Mouse (Mus musculus) spleen, postnatal 10 days (tissue): ENCODE measurements at regions not wholly inside any gene's neighbourhood (a gene's known extent, or its start where the extent isn't known, plus 50 kb on each side); places are given as distances from the start of the nearest gene placed in this dataset.
A peak's percentile ranks its signal among the peaks of the same experiment; 100 is the strongest.

Experiments used
- DNase-seq, 2 experiments: peaks; one replicate each; pipeline ENCODE4 v3.0.0; 2021 to 2022; ENCODE audit warnings: low spot score in 2 of 2

- no peak for DNase-seq
Measured at GRCm38 (mm10) chr4:87386835-87387234, 156.6 kb upstream of the Slc24a2 start.

DNA sequence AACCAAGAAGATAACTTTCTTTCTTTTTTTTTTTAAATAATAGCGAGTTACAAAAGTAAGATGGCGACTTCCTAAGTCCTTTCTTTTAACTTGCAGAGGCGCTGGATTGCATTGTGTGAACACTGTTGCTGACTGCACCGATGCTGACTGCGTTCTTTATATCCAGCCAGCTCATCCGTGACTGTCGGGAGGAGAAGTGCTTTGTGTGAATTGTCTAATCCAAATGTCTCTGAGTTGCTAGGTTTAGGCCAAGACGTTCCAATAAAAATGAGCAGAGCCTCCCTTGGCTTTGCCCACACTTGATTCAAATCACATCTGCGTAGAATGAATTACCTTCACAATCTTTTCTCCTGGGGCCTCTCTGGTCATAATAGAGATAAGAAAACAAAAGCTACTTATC, 156.0 kb upstream of the Slc24a2 start:
- no peak for DNase-seq

DNA sequence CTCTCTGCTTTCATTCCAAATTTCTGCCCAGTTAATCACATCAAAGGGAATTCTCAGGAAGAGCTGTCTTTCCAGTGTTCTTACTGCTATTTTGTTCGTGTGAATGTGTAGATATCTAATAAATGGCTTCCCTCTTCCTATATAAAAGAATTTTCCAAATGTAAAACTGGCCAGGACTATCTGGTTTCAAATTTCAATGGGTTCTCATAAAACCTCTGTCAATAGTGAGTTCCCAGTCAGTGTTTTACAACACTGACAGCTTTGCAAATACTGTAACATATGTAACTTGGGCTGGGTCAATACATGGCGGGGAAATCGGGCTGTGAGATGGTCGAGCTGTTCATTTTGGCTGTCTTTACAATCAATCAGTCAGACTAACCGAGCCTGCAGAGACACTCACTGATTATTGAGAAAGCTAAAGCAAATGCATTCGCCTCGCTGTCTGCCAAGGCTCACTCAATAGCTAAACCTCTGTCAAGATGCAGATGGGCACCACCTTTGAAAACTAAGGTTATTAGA, 155.0 kb upstream of the Slc24a2 start:
- DNase-seq: no peak

DNA sequence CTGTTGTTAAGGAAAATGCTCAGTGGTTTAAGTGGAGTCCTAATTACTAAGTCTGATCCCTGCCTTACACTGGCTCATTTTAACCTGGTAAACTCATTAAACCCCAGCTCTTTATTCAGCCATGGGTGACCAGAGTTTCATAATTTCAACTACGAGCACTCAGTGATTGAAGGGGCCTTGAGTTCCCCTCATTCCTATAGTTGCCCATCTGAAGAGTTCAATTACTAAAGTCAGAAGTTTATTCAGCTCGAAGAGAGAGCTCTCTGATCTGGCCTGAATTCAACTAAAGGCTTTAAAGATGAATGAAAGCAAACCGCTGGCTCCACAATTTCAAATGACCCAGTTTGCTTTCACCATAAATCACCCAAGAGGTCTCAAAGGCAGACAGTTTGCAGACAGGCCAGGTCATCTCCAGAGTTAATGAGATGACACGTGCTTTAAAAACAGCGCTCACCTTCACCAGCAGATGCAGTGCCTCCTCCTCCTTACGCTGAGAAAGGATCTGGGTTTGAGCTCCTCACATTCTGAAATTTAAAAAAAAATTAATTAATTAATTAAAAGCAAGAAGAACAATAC, 154.3 kb upstream of the Slc24a2 start:
- no peak for DNase-seq

GRCm38 (mm10) chr4:87380716-87381115, 150.4 kb upstream of the Slc24a2 start:
- DNase-seq: no peak

DNA sequence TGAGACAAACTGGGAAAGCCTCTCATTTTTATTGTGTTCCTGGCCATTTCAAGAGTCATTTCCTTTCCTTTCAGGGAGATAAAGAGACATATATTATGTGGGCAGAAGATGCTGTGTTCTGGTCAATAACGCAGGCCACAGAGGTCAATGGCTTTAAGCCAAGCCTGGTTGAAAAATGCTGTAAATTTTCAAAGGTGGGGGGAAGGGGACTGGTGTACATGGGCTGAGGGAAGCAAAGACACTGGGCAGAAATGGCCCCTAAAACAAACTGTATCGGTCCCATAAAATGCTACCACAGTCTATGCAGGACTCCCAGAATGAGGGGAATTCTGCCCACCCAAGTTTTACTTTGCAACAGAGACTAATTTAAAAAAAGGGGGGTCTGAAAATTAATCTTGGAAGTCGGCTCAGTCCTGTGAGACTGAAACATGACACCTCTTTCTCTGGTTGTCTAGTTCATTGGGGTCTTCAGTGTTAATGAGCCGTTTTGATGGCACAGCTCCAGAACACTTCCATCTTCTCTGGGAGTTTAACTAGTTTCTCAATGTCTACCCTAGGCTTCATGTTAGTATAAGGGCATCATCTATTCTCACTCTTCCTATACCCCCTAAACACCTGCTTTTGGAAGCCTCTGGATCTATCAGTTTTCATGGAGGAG, 149.4 kb upstream of the Slc24a2 start:
- no peak for DNase-seq

DNA sequence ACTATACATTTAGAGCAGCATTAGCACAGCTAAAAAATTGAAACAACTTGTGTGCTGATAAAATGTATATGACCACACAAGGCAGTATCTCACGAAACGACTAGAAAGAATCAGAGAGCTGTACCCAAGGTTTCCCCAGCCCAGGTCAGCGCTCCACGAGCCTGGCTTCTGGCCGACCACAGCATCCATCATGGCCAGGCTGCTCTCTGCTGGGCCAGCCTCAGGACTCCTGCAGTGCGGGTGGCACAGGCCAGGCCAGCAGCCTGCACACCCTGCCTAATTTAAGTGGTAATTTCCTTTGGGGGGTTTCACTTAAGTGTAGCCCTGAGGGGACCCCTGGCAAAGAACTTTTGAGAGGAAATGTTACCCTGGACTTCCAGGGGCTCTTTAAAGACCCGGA, 141.7 kb upstream of the Slc24a2 start:
- no peak for DNase-seq

DNA sequence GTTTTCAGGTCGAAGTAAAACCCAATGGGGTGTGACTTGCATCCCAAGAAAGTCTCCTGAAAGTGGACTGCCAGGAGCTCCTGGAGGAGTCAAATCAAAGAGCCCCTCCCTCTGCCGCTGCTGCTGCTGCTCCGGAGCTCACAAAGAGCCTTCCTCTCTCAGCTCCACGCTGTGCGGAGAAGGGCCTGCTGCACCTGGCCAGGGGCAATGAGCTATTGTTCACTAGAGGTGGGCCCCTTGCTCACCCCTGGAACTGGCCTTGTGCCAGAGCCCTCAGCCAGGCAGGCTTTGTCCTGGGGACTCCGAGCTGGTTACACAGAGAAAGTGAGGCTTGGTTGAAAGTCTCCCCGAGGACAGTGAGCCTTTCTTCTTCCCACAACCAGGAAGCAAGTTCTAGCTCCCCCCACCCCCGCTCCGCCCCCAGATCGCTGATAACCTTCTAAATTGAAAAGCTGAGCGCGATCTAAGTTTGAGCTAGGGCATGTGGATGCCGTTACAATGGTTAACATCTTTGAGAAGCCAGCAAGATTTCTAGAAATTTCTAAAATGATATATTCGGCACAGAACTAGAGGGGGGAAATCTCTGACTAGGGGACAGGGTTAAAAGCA, 139.5 kb upstream of the Slc24a2 start:
- DNase-seq: peak in 1 of 2 experiments; percentile 14

- DNase-seq: peak in 1 of 2 experiments; percentile 51
Measured at GRCm38 (mm10) chr4:87368413-87369160, 138.3 kb upstream of the Slc24a2 start.

- peak; percentile 44 to 74 for DNase-seq
Measured at GRCm38 (mm10) chr4:87367732-87368412, 137.6 kb upstream of the Slc24a2 start.

- DNase-seq: no peak
Measured at GRCm38 (mm10) chr4:87362201-87362600, 131.9 kb upstream of the Slc24a2 start.

- peak in 1 of 2 experiments; percentile 28 for DNase-seq
Measured at GRCm38 (mm10) chr4:87359483-87359882, 129.2 kb upstream of the Slc24a2 start.

- no peak for DNase-seq
Measured at GRCm38 (mm10) chr4:87359004-87359403, 128.7 kb upstream of the Slc24a2 start.

- DNase-seq: no peak
Measured at GRCm38 (mm10) chr4:87332968-87333367, 102.7 kb upstream of the Slc24a2 start.

DNA sequence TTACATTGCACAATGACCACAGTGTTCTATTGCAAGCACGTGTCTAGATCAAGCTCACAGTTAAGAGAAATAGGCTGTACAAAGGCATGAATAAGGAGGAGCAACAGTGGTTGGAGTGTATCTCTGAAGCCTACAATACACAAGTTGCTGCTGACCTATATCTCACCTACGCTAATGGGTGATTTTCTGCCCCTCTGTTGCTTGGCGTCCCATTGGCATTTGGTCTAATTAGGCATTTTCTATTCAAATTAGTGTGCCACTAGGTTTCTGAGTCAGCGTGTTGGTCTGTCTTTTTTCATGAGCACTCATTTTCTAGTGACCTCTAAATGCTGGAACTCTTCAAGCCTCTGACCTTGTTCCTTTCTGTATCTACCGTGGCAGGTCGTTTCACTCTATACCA, 98.9 kb upstream of the Slc24a2 start:
- DNase-seq: no peak

DNA sequence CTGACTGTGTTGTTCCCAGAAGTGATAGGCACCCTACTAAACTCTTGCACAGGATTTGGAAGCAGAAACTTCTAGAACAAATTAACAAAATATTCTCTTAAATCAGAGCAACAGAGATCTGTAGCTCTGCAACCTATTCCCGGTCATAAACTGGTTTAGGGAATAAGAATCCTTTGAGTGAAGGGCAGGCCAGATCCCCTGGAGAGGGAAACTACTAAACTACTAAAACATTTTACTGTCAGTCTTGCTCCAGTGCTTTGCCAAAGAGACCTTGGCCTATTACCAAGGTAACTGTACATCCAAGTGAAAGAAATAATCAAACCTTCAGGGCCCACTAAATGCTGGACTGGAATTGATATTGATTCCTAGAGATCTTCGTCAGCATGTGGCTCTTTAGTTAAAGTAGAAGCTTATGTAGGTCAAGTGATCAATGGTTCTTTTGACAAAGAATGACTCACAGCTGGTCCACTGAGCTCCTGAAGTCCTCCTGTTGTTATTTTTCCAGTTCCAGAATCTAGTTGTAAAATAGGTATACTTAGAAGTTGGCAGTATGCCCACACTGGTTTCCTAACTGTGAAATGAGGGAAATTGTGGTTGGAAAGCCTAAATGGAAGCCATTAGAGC, 91.6 kb upstream of the Slc24a2 start:
- no peak for DNase-seq

DNA sequence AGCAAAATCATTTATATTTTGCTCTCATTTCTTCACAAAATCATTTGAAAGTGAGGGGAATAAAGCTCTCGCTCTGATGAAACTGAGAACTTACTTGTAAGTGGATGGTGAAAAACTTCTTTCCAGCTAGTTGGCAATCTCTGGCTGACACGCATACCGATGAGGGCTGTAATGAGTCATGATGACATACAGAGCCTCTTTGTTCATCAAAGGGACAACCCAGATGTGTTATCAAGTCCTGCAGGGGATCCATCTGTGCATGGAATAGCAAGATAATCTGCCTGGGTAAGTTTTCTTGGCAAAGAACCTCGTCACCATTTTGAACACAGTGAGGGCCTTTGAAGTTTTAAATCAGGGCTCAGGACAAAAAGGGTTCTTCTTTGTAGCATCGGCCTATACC, 67.9 kb upstream of the Slc24a2 start:
- no peak for DNase-seq

- no peak for DNase-seq
Measured at GRCm38 (mm10) chr4:87294538-87294937, 64.3 kb upstream of the Slc24a2 start.
